Mouse (Mus musculus) forebrain, embryonic 10.5 days (tissue): ENCODE measurements around the gene Ninl. TPM values are rescaled to one million over a fixed set of nuclear protein-coding genes. Genes with fewer than 3 reads are reported as not detected.

Experiments used
- DNase-seq: peaks from one replicate; pipeline ENCODE4 v3.0.0-alpha.2; 2017; ENCODE audit warnings: low spot score; ENCODE audit errors: extremely low spot score
- H3K27ac ChIP-seq: fragments of 300-500 bp; sonication (generic); 2 replicates; pipeline ENCODE4 v1.5.1; 2016; ENCODE audit warnings: mild to moderate bottlenecking
- H3K27me3 ChIP-seq: fragments of 300-500 bp; sonication (generic); 2 replicates; pipeline ENCODE4 v1.6.1; 2016; ENCODE audit warnings: mild to moderate bottlenecking; ENCODE audit not compliant: poor library complexity, severe bottlenecking
- H3K36me3 ChIP-seq: fragments of 300-500 bp; sonication (generic); replicated peaks from 2 replicates; pipeline ENCODE4 v1.6.1; 2016; ENCODE audit warnings: mild to moderate bottlenecking, moderate library complexity
- H3K4me1 ChIP-seq: fragments of 300-500 bp; sonication (generic); 2 replicates; pipeline ENCODE4 v1.6.1; 2016
- H3K4me3 ChIP-seq: fragments of 300-500 bp; sonication (generic); 2 replicates; pipeline ENCODE4 v1.5.1; 2016; ENCODE audit warnings: mild to moderate bottlenecking, moderate library complexity
- H3K9me3 ChIP-seq: fragments of 300-500 bp; sonication (generic); 2 replicates; pipeline ENCODE4 v1.6.1; 2016; ENCODE audit warnings: mild to moderate bottlenecking, moderate library complexity
- WGBS: fragments of 180-500 bp; shearing (Covaris S2); methylation state at CpG from one replicate; pipeline ENCODE4 v1.1.7; 2016; 5-methylcytosine and 5-hydroxymethylcytosine counted together
- polyA plus RNA-seq: library from polyadenylated mRNA; unstranded; fragments of >200 nt; fragmentation: Nextera tagmentation; extraction: Ambion mirVana; gene quantifications from 2 replicates; pipeline ENCODE4 v1.2.1, GENCODE M21; 2016

The Ninl gene
- polyA plus RNA-seq, 1 experiment from 2014 or later: 28.5 TPM

DNA sequence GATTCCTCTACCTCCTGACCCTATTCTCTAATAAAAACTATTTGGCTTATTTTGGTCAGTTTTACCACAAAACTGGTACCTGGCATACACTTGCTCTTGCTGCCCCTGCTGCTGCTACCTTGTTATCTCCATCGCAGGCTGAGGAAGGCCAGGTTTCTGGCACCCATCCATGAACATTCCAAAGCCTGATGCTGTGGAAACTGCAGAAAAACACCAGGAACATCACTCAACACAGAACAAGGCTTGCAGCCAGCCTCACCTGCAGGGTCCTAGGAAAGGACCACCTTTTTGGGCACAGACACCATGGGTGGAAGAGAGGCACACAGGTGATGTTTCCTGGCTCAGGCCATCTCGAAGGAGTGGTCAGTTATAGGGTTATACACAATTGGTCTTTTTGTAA lies 48.7 kb downstream of the Ninl start:
- Histone ChIP-seq H3K4me1 (no peaks in the 10 kb centered on the region), H3K4me3 (no peak overlapping the region), H3K27ac (no peak overlapping the region), H3K36me3 (peaks cover 21% of the 10 kb centered on the region), H3K27me3 (no peaks in the 10 kb centered on the region), H3K9me3 (0 out of 2 replicates have a peak, but pooled peaks cover 9% of the 10 kb centered on the region)
- WGBS: 91% methylated on average over 2 of the region's 2 CpGs
- DNase-seq: no peak

GRCm38 (mm10) chr2:150985359-150985758 lies 53.8 kb downstream of the Ninl start:
- Histone ChIP-seq H3K4me1 (no peaks in the 10 kb centered on the region), H3K4me3 (no peak overlapping the region), H3K27ac (no peak overlapping the region), H3K27me3 (no peaks in the 10 kb centered on the region), H3K9me3 (0 out of 2 replicates have a peak, but pooled peaks cover 9% of the 10 kb centered on the region), H3K36me3 (peaks cover 15% of the 10 kb centered on the region)
- DNase-seq: no peak
- WGBS: 99% methylated on average over 2 of the region's 2 CpGs

GRCm38 (mm10) chr2:150982051-150982450 lies 57.1 kb downstream of the Ninl start:
- Histone ChIP-seq H3K36me3 (peaks cover 29% of the 10 kb centered on the region), H3K27ac (no peak overlapping the region), H3K4me3 (no peak overlapping the region), H3K9me3 (no peaks in the 10 kb centered on the region), H3K27me3 (no peaks in the 10 kb centered on the region), H3K4me1 (no peaks in the 10 kb centered on the region)
- no peak for DNase-seq

- Histone ChIP-seq H3K36me3 (peaks cover 33% of the 10 kb centered on the region), H3K9me3 (no peaks in the 10 kb centered on the region), H3K4me3 (no peak overlapping the region), H3K27ac (no peak overlapping the region), H3K27me3 (no peaks in the 10 kb centered on the region), H3K4me1 (no peaks in the 10 kb centered on the region)
- no peak for DNase-seq
- WGBS: 91% methylated on average over 7 of the region's 7 CpGs
These were observed 57.7 kb downstream of the Ninl start for GRCm38 (mm10) chr2:150981524-150981923.

DNA sequence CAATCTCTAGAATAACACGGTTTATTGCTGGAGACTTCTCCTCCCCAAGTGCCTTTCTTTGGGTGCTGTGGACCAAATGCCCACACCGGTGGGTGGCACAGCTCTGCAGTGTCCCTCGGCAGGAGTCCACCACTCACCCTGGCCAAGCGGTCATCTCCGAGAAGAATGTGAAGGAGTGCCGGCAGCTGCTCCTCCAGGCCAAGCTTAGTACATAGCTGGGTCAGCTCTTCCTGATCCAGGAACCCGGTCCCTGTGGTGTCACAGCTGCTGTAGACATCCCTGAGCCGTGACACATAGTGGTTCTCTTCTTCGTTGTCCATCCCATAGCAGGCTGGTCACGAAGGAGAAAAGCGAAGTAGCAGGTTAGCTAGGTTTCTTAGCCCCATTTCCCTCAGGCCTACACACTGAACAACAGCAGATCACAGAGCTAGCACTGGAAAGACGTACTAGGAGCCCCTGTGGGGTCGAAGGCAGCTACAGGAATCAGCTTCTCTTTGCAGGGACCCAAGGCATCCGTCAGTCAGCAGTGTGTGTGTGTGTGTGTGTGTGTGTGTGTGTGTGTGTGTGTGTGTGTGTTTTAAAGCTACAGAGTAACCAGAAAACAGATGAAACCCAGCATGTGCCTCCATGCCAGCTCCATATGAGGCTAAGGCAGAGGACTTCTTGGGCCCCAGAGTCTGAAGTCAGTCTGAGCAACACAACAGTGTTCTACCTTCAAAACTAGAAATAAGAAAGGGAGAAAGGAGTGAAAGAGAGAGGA lies 59.1 kb downstream of the Ninl start:
- Histone ChIP-seq H3K36me3 (peaks cover 48% of the 10 kb centered on the region), H3K4me1 (no peaks in the 10 kb centered on the region), H3K27me3 (no peaks in the 10 kb centered on the region), H3K27ac (no peak overlapping the region), H3K4me3 (no peak overlapping the region), H3K9me3 (no peaks in the 10 kb centered on the region)
- 89% methylated on average over 14 of the region's 14 CpGs for WGBS
- DNase-seq: no peak

- no peak for DNase-seq
- 94% methylated on average over 3 of the region's 3 CpGs for WGBS
- Histone ChIP-seq H3K27me3 (no peaks in the 10 kb centered on the region), H3K4me1 (no peaks in the 10 kb centered on the region), H3K9me3 (no peaks in the 10 kb centered on the region), H3K36me3 (peaks cover 61% of the 10 kb centered on the region), H3K27ac (no peak overlapping the region), H3K4me3 (no peak overlapping the region)
These were observed 60.4 kb downstream of the Ninl start for GRCm38 (mm10) chr2:150978791-150979190.

GRCm38 (mm10) chr2:150977676-150978075 lies 61.5 kb downstream of the Ninl start:
- Histone ChIP-seq H3K4me1 (no peaks in the 10 kb centered on the region), H3K9me3 (no peaks in the 10 kb centered on the region), H3K27me3 (no peaks in the 10 kb centered on the region), H3K4me3 (no peak overlapping the region), H3K36me3 (peaks cover 72% of the 10 kb centered on the region), H3K27ac (no peak overlapping the region)
- no peak for DNase-seq
- WGBS: 97% methylated on average over 6 of the region's 6 CpGs

DNA sequence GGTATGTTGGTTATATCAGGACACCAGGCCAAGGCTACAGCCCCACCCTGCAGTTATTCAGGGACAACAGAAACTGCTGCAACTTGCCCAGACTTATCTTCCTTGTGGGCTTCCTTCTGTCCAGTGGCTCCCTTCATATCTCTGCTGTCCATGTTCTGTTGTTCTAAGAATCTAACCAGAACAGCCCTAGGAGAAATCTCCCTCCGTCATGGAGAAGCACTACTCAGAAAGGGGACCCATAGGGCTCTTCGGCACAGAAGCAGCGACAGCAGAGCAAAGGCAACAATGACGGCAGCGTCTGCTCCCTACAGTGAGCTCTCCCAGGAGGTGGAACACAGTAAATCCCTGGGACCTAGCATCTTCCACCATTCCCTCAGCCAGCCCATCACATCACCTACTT lies 62.3 kb downstream of the Ninl start:
- WGBS: 85% methylated on average over 5 of the region's 5 CpGs
- Histone ChIP-seq H3K4me1 (0 out of 2 replicates have a peak, but pooled peaks cover 4% of the 10 kb centered on the region), H3K36me3 (peaks cover 80% of the 10 kb centered on the region), H3K9me3 (no peaks in the 10 kb centered on the region), H3K27me3 (no peaks in the 10 kb centered on the region), H3K4me3 (no peak overlapping the region), H3K27ac (no peak overlapping the region)
- DNase-seq: no peak

DNA sequence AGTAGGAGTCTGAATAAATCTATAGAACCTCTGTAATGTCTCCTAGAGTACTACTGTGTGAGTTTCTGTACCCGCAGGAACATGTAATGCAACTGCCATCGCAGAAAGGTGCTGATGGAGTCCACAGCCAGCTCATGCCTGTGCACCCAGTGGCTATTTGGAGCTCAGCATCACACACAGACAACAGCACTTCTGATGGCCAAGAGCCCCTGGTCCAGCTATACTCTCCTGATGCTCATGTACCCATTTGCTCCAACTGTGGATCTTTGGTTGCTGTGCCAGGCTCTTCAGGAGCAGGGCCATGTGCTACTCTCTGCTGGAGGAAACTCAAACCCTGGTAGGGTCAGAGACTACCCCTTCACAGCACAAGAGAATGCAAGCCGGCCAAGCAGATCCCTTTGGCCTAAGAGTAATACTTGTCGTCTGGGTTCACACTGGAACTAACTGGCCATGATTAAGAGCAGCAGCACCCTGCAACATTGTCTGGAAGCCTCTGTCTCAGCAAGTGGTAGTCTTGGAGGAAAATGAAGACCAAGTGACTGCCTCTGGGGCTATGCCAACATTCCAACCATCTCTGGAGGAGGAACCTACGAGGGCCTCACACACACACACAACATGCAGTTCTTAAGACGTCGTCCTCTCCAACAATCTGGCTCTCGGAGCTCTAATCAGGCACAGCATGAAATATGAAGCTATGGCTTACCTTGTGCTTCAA lies 65.6 kb downstream of the Ninl start:
- no peaks in the 10 kb centered on the region for H3K27me3 ChIP-seq
- no peak overlapping the region for H3K27ac ChIP-seq
- 0 out of 2 replicates have a peak, but pooled peaks cover 4% of the 10 kb centered on the region for H3K4me1 ChIP-seq
- H3K4me3 ChIP-seq: no peak overlapping the region
- peaks cover 99% of the 10 kb centered on the region for H3K36me3 ChIP-seq
- no peaks in the 10 kb centered on the region for H3K9me3 ChIP-seq
- 93% methylated on average over 8 of the region's 8 CpGs for WGBS
- DNase-seq: no peak

GRCm38 (mm10) chr2:150972681-150973080 lies 66.5 kb downstream of the Ninl start:
- Histone ChIP-seq H3K27me3 (no peaks in the 10 kb centered on the region), H3K4me3 (no peak overlapping the region), H3K27ac (no peak overlapping the region), H3K4me1 (0 out of 2 replicates have a peak, but pooled peaks cover 4% of the 10 kb centered on the region), H3K36me3 (peaks cover 99% of the 10 kb centered on the region), H3K9me3 (no peaks in the 10 kb centered on the region)
- no peak for DNase-seq
- WGBS: 90% methylated on average over 3 of the region's 3 CpGs

DNA sequence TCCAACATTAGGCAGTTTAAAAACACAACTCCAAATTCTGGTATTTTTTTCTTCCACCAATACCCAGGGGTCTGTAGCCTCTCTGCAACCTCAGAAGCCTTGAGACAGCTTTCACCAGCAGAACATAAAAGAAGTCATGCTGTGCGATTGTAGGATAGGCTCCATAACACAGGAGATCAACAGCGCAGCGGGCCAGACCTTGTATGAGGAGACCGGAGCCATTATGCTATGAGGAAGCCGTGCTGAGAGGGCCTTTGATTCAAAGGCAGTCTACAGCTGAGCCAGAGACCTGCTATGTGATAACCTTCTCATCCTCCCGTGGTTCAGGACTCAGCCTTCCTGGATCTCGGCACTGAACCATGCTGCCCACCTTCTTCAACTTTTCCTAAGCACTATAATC lies 67.3 kb downstream of the Ninl start:
- H3K4me3 ChIP-seq: no peak overlapping the region
- H3K4me1 ChIP-seq: 0 out of 2 replicates have a peak, but pooled peaks cover 4% of the 10 kb centered on the region
- no peaks in the 10 kb centered on the region for H3K9me3 ChIP-seq
- DNase-seq: no peak
- peaks cover 99% of the 10 kb centered on the region for H3K36me3 ChIP-seq
- no peak overlapping the region for H3K27ac ChIP-seq
- 86% methylated on average over 7 of the region's 7 CpGs for WGBS
- no peaks in the 10 kb centered on the region for H3K27me3 ChIP-seq

- no peaks in the 10 kb centered on the region for H3K9me3 ChIP-seq
- H3K36me3 ChIP-seq: peaks cover 99% of the 10 kb centered on the region
- no peak overlapping the region for H3K4me3 ChIP-seq
- no peak for DNase-seq
- H3K4me1 ChIP-seq: 0 out of 2 replicates have a peak, but pooled peaks cover 4% of the 10 kb centered on the region
- no peaks in the 10 kb centered on the region for H3K27me3 ChIP-seq
- no peak overlapping the region for H3K27ac ChIP-seq
- WGBS: 97% methylated on average over 2 of the region's 2 CpGs
These were observed 70.0 kb downstream of the Ninl start for GRCm38 (mm10) chr2:150969231-150969630.

DNA sequence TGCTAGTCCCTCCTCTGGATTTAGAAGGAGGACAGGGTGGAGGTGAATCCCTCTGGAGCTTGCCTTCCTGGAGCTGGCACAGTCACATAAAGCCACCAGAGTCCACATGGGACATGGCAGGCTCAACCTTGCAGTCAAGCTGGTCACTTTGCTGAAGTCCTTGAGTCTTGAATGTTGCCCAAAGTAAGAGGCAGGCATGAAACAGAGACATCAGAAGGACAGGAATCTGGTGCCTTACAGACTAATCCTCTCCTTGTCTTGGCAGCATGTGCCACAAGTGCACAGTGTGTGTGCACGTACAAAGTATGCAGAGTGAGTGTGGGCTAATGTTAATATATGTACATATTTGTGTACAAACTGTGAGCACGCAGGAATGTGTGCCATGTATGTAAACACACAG lies 71.7 kb downstream of the Ninl start:
- DNase-seq: no peak
- WGBS: 99% methylated on average over 2 of the region's 2 CpGs
- Histone ChIP-seq H3K9me3 (no peaks in the 10 kb centered on the region), H3K36me3 (peaks cover 96% of the 10 kb centered on the region), H3K27me3 (no peaks in the 10 kb centered on the region), H3K4me3 (no peak overlapping the region), H3K27ac (no peak overlapping the region), H3K4me1 (0 out of 2 replicates have a peak, but pooled peaks cover 4% of the 10 kb centered on the region)
